Mouse (Mus musculus) thymus, adult 2 months (tissue): ENCODE data around the gene Cacna1d.

Experiments used
- CTCF ChIP-seq: fragments of 200-500 bp; IDR thresholded peaks from 2 replicates; pipeline ENCODE4 v1.5.1; 2012; ENCODE audit warnings: mild to moderate bottlenecking, control low read depth, low read length, moderate library complexity, borderline replicate concordance; ENCODE audit not compliant: control insufficient read depth, poor library complexity, insufficient read depth; ENCODE audit errors: extremely low read depth
- POLR2A ChIP-seq: fragments of 200-500 bp; IDR thresholded peaks from 2 replicates; pipeline ENCODE4 v1.6.1; 2012; ENCODE audit warnings: mild to moderate bottlenecking, low read length, control low read depth, moderate library complexity; ENCODE audit not compliant: control insufficient read depth, poor library complexity, insufficient read depth; ENCODE audit errors: extremely low read depth

GRCm38 (mm10) chr14:30429606-30430005, 61.6 kb downstream of the Cacna1d start:
- no peak for TF ChIP-seq POLR2A
- TF ChIP-seq CTCF: no peak
